Mouse (Mus musculus): ENCODE results near the gene Mkrn2. TPM values are rescaled to one million over a fixed set of nuclear protein-coding genes. Genes with fewer than 3 reads are reported as not detected.

The Mkrn2 gene
- total and polyA plus RNA-seq, 3 experiments, result 13.1 to 38.1 TPM; not detected in 1

- TF ChIP-seq BHLHE40 (IDR thresholded peaks at IDR 0.05; ENCODE audit: borderline replicate concordance, low read depth, low read length) (no peak), NELFE (IDR thresholded peaks at IDR 0.05; ENCODE audit: low read depth, low read length) (no peak), MAFK (IDR thresholded peaks at IDR 0.05; ENCODE audit: borderline replicate concordance, low read depth, low read length) (no peak), GABPA (IDR thresholded peaks at IDR 0.05; ENCODE audit: low read depth, low read length) (no peak), MAX (IDR thresholded peaks at IDR 0.05; ENCODE audit: low read length) (no peak), MYC (IDR thresholded peaks at IDR 0.05; ENCODE audit: low read depth, low read length) (no peak), POLR2AphosphoS2 (IDR thresholded peaks at IDR 0.05; ENCODE audit: low read length) (no peak), NRF1 (IDR thresholded peaks at IDR 0.05; ENCODE audit: insufficient read depth, low read depth, low read length, poor library complexity, severe bottlenecking) (no peak), CHD1 (IDR thresholded peaks at IDR 0.05; ENCODE audit: low read depth, low read length) (no peak), USF2 (IDR thresholded peaks at IDR 0.05; ENCODE audit: borderline replicate concordance in 1 of 2, insufficient read depth in 1 of 2, low read depth in 1 of 2, low read length in 2 of 2) (no peak), USF1 (IDR thresholded peaks at IDR 0.05; ENCODE audit: low read depth, low read length) (no peak), SIN3A (IDR thresholded peaks at IDR 0.05; ENCODE audit: low read length) (no peak), HCFC1 (IDR thresholded peaks at IDR 0.05; ENCODE audit: low read depth, low read length) (no peak), TBP (IDR thresholded peaks at IDR 0.05; ENCODE audit: low read depth, low read length) (no peak), ZKSCAN1 (IDR thresholded peaks at IDR 0.05; ENCODE audit: low read depth, low read length) (no peak), MAZ (IDR thresholded peaks at IDR 0.05; ENCODE audit: low read depth, low read length) (no peak), ZMIZ1 (IDR thresholded peaks at IDR 0.05; ENCODE audit: low read depth, low read length) (no peak), CTCF (IDR thresholded peaks at IDR 0.05 in 2 of 3, conservative IDR thresholded peaks at IDR 0.05 in 1 of 3; ENCODE audit: control insufficient read depth in 1 of 3, insufficient read depth in 1 of 3, low read depth in 2 of 3, low read length in 3 of 3, poor library complexity in 1 of 3, severe bottlenecking in 1 of 3) (no peak)
- H3K36me3 ChIP-seq (ENCODE audit: control insufficient read depth in 1 of 2, insufficient read depth in 2 of 2, low read length in 2 of 2), result peaks cover 0 to 8% of the 10 kb centered on the region in 2 experiments; a peak in 2 of 4 replicates
- no peak overlapping the region for H3K4me3 ChIP-seq (ENCODE audit: control insufficient read depth in 1 of 2, insufficient read depth in 1 of 2, low read depth in 2 of 2, low read length in 2 of 2)
- H3K9ac ChIP-seq (ENCODE audit: control insufficient read depth, low read depth, low read length, poor library complexity, severe bottlenecking), result no peak overlapping the region
- H3K4me1 ChIP-seq (ENCODE audit: control insufficient read depth in 1 of 2, insufficient read depth in 2 of 2, low read length in 2 of 2), result no peaks in the 10 kb centered on the region
- H3K27me3 ChIP-seq (ENCODE audit: control insufficient read depth in 1 of 2, insufficient read depth in 2 of 2, low read length in 2 of 2), result no peaks in the 10 kb centered on the region
- H3K9me3 ChIP-seq (replicated peaks; ENCODE audit: insufficient read depth, low read length), result no peaks in the 10 kb centered on the region
- H3K79me2 ChIP-seq (ENCODE audit: control insufficient read depth, insufficient read depth, low read length, poor library complexity), result no peaks in the 10 kb centered on the region
- H3K27ac ChIP-seq (ENCODE audit: control insufficient read depth, low read depth, low read length), result no peak overlapping the region
- no peak for DNase-seq (ENCODE audit: low read depth, low spot score)
Observed at GRCm38 (mm10) chr6:115574171-115574570, 27.5 kb upstream of the Mkrn2 start.

GRCm38 (mm10) chr6:115577407-115577806, 24.3 kb upstream of the Mkrn2 start:
- Histone ChIP-seq H3K79me2 (ENCODE audit: control insufficient read depth, insufficient read depth, low read length, poor library complexity) (no peaks in the 10 kb centered on the region), H3K27ac (ENCODE audit: control insufficient read depth, low read depth, low read length) (no peak overlapping the region), H3K27me3 (ENCODE audit: control insufficient read depth in 1 of 2, insufficient read depth in 2 of 2, low read length in 2 of 2) (no peaks in the 10 kb centered on the region), H3K9ac (ENCODE audit: control insufficient read depth, low read depth, low read length, poor library complexity, severe bottlenecking) (no peak overlapping the region), H3K36me3 (ENCODE audit: control insufficient read depth in 1 of 2, insufficient read depth in 2 of 2, low read length in 2 of 2) (no peaks in the 10 kb centered on the region; a peak in 1 of 4 replicates), H3K9me3 (replicated peaks; ENCODE audit: insufficient read depth, low read length) (no peaks in the 10 kb centered on the region), H3K4me3 (ENCODE audit: control insufficient read depth in 1 of 2, insufficient read depth in 1 of 2, low read depth in 2 of 2, low read length in 2 of 2) (no peak overlapping the region), H3K4me1 (ENCODE audit: control insufficient read depth in 1 of 2, insufficient read depth in 2 of 2, low read length in 2 of 2) (no peaks in the 10 kb centered on the region)
- no peak for DNase-seq (ENCODE audit: low read depth, low spot score)
- TF ChIP-seq MYC (IDR thresholded peaks at IDR 0.05; ENCODE audit: low read depth, low read length) (no peak), JUND (IDR thresholded peaks at IDR 0.05; ENCODE audit: low read depth, low read length) (no peak), NELFE (IDR thresholded peaks at IDR 0.05; ENCODE audit: low read depth, low read length) (no peak), UBTF (IDR thresholded peaks at IDR 0.05; ENCODE audit: borderline replicate concordance, insufficient read depth, low read depth, low read length) (no peak), GABPA (IDR thresholded peaks at IDR 0.05; ENCODE audit: low read depth, low read length) (no peak), SMC3 (IDR thresholded peaks at IDR 0.05; ENCODE audit: low read depth, low read length) (no peak), HCFC1 (IDR thresholded peaks at IDR 0.05; ENCODE audit: low read depth, low read length) (no peak), ELF1 (IDR thresholded peaks at IDR 0.05; ENCODE audit: low read depth, low read length) (no peak), ZKSCAN1 (IDR thresholded peaks at IDR 0.05; ENCODE audit: low read depth, low read length) (no peak), MAFK (IDR thresholded peaks at IDR 0.05; ENCODE audit: borderline replicate concordance, low read depth, low read length) (no peak), POLR2AphosphoS5 (IDR thresholded peaks at IDR 0.05; ENCODE audit: borderline replicate concordance, low read depth, low read length) (no peak)

Measured in MEL (cell line).